Mouse (Mus musculus) heart, postnatal 0 days (tissue): ENCODE measurements at regions not wholly inside any gene's neighbourhood (a gene's known extent, or its start where the extent isn't known, plus 50 kb on each side); places are given as distances from the start of the nearest gene placed in this dataset.

Experiments used
- CTCF ChIP-seq: IDR thresholded peaks from 2 replicates; pipeline ENCODE4 v1.5.1; 2016; ENCODE audit warnings: antibody characterized with exemption, control low read depth, low read depth
- EP300 ChIP-seq: IDR thresholded peaks from 2 replicates; pipeline ENCODE4 v1.6.1; 2016; ENCODE audit warnings: antibody characterized with exemption, low read depth

DNA sequence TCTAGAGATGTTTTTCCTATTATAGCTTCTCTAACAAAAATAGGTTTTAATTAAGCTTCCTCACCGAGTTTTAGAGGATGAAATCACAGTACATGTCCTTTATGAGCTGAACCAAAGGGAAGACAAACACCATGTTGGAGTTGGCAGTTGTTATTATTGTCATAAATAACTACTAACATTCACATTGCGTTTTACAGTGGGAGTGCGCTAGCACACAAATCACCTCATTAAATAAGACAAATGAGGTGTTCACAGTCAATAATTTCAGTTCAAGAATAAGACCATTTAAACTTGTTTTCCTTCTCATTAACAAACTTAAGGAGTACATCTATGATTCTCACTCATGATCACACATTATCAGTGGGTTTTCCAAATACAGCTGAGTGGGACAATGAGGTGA is 96.8 kb upstream of the Ccser1 start:
- no peak for TF ChIP-seq CTCF
- TF ChIP-seq EP300 = no peak
